Mouse (Mus musculus) lung, postnatal 4 days (tissue): ENCODE data around the gene 2010003K11Rik.

Experiments
- DNase-seq, 2 experiments: peaks; one replicate each; pipeline ENCODE4 v3.0.0; 2021

The 2010003K11Rik gene

DNA sequence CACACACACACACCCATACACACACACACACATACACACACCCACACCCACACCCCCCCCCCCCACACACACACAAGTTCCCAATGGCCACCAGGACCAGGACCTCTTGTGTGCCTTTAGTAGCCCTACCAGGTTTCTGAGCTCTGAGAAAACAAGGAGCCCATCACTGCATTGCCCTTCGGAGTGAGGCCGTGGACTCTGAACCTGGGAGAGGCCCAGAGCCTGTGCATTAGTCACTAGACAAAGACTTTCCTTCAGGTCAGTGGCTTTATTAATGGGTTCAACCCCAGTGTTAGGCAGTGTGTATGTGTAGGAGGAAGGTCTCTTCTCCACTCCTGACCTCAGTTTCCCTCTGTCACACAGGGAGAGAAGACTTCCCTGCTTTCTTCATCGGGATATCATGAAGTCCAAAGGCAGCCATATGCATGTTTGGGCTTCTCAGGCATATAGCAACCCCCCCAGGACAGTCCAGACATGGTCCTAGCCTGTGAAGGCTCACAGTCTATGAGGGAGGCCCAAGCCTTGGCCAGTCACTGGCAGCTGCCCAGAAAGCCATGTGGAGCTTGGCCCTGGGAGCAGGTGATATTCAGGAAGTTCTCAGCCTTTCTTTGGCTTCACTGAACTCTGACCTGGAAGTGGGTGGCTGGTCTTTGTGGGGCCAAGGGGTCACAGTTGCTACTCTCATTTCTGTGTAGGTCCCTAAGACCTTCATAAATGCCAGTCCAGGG, 1.7 kb downstream of the 2010003K11Rik start:
- no peak for DNase-seq

DNA sequence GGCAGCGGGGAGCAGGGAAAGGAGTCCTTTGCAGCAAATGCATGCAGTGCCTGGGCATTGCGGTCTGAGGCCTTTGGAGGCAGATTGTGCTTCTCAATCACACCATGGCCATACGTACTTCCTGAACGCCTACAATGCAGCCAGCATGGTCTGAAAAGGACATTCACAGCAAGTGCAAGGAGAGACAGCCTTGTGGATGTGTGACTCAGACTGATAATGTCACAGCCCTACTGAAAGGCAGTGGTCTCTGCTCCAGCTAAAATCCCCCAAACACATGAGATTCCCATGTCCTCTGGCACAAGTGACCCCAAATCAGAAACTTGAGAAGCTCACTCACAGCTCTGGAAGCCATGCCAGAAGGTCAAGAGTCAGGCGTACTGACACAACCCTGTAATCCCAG, 2.6 kb downstream of the 2010003K11Rik start:
- no peak for DNase-seq

DNA sequence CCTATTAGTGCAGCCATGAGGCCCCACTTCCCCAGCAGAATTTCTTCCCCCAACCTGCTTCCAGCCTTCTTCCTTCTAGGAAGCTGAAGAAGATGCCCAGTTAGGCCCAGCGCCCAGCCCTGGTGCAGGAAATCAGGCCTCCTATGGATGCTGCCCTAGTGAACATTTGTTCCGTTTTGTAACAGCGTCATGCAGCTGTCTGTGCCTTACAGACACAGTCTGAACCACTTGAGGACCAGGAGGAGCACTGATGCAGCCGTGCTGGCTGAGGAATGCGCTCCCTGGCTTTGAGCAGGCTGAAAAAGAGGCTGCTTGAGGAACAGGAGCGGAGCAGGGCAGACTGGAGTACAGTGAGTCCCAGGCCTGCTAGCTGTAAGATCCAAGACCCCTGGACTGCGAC, 3.7 kb downstream of the 2010003K11Rik start:
- DNase-seq: no peak

DNA sequence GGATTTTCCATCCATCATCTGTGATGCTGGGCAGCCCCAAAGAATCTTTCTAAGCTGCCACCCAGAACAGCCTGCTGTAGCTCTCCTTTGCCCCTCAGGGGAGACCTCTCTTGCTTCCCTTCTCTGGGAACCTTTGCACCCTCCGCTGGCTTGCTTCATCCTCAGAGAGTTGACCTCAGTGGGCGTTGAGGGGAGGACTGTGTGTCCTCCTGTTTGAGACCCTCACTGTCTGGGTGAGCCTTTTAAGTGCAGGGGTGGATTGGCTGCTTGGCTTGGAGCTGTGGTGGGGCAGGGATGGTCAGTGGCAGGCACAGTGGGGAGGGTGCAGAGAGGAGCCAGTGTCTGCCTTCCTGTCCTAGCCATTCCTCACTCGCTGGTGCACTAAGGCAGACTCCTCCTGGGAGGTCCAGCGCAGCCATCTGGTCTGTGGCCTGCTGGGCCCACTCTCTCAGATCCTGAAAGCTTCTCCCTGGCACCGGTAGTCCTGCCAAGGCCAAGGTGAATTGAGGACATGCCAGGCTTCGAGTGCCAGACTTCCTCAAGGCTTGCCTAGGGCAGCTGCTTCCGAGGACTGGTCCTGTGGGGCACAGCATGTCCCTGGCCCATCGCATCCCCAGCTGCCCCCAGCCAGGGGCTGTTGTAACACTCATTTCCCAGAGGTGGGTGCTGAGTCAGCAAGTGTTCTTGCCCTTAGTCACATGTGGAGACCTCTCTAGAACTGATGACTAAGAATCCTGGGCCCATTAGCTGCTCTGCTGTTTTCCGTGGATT, 5.7 kb downstream of the 2010003K11Rik start:
- peak in 1 of 2 experiments; percentile 38 for DNase-seq

GRCm38 (mm10) chr19:4491080-4491695, 7.2 kb downstream of the 2010003K11Rik start:
- DNase-seq: no peak

GRCm38 (mm10) chr19:4487877-4488276, 10.5 kb downstream of the 2010003K11Rik start:
- peak; percentile 37 to 53 for DNase-seq

DNA sequence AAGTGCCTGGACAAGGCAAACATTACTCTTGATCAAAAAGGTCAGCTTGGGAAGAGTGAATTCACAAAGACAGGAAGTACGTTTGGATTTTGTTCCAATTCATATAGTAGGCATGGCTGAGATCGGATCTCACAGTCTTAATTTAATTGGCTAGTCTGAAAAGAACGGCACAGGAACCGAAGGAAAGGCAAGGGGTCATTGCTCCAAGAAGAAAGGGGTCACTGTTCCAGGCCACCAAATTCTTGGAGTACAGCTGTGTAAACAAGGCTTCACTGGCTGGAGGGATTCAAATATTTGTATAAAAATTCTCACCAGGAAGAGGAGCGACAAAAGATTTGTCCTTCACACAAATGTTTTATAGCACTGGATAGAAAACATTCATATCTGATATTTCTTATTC, 13.4 kb downstream of the 2010003K11Rik start:
- DNase-seq: no peak

- DNase-seq: no peak
Measured at GRCm38 (mm10) chr19:4482111-4482859, 16.1 kb downstream of the 2010003K11Rik start.

GRCm38 (mm10) chr19:4481326-4481725, 17.1 kb downstream of the 2010003K11Rik start:
- no peak for DNase-seq

- DNase-seq: no peak
Measured at GRCm38 (mm10) chr19:4480041-4480440, 18.3 kb downstream of the 2010003K11Rik start.

DNA sequence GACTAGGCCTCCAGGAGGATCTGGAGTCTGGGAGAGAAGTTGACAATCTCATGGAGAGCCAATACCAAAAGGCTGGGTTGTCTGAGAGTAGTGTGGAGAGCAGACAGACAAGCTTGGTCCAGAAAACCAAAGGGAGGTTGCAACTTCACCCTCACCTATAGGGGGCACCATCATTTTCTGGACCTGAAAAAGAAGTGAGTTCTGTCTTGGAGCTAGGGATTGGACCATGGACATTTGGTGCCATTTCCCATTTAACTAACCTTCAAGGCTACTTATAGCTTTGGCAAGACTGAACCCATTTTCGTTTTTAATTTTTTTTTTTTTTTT, 20.2 kb downstream of the 2010003K11Rik start:
- DNase-seq: peak in 1 of 2 experiments; percentile 22

DNA sequence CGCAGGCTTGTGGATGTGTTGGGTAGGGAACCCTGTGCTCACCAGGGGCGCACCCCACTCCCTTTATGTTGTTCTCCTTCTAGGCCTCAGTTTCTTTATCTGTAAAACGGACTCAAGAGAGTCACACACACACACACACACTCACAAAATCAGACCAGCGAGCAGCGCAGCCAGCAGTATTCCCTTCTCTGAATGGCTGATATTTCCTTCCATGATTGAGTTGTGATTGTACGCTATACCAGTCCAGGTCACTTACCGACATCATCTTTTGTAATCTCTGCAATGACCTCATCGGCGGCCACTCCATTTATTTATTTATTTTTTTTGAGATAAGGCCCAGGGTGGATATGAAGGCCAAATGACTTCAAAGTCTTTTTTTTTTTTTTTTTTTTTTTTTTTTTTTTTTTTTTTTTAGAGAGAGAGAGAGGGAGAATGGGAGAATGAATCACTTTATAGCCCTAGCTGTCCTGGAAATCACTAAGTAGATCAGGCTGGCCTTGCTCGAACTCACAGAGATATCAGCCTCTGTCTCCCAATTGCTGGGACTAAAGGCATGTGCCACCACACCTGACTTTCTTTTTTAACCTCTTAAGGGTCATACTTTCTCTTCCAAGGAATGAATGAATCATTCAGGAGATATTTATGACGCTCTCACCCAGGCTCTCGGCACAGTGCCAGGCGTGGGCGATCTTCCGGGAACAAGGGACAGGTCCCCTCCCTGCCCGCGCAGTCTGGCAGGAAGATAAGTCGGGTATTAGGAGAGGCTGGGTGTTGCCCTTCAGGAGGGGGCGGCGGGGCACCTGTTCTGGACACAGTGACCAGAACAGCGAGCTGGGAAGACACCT, 20.8 kb downstream of the 2010003K11Rik start, which contains the start of gene Syt12:
TSS of gene Syt12 (minus strand) at position 103 of the 845 bp plus-strand sequence.
- peak; percentile 69 to 75 for DNase-seq

GRCm38 (mm10) chr19:4476601-4477257, 21.7 kb downstream of the 2010003K11Rik start:
- peak; percentile 51 to 60 for DNase-seq

DNA sequence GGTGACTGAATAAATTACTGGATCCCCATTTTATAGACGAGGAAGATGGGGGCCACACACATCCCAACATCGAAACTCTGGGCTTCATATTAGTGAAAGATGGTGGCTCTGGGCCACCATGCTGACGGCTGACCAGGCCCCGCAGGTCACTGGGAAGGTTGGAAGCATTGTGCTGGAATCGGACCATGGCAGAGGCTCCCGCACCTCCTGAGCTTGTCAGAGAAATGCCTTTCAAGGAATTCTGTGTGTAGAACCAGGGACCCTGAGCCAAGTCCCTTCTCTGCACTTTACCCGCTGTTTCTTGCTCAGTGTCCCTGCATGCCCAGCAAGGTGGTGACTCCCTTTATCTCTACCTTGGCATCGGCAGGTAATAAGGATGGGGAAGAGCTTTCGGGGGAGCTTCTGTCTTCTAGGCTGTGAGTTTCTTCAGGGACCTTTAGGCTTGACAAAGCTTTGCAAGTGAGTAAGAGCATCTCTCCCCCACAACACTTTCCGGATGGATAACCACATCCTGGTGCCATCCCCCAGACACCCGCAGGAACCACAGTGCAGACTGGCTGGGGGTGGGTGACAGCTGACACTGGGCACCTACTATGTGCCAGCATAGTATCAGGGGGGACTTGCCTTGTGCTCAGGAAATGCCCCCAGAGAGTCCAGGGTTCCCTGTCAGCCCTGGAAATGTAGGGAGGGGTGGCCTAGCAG, 23.0 kb downstream of the 2010003K11Rik start:
- no peak for DNase-seq

- no peak for DNase-seq
Measured at GRCm38 (mm10) chr19:4474739-4475138, 23.6 kb downstream of the 2010003K11Rik start.

DNA sequence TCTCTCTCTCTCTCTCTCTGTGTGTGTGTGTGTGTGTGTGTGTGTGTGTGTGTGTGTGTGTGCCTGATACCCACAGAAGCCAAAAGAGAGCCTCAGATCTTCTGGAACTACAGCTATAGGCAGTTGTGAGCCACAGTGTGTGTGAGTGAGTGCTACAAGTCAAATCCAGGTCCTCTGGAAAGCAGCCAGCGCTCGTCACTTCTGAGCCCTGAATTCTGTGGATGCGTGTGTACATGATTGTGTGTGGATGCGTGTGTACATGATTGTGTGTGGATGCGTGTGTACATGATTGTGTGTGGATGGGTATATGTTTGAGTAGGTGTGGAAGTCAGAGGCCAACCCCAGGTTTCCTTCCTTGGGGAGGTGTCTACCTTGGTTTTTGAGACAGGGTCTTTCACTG, 24.8 kb downstream of the 2010003K11Rik start:
- DNase-seq: no peak

DNA sequence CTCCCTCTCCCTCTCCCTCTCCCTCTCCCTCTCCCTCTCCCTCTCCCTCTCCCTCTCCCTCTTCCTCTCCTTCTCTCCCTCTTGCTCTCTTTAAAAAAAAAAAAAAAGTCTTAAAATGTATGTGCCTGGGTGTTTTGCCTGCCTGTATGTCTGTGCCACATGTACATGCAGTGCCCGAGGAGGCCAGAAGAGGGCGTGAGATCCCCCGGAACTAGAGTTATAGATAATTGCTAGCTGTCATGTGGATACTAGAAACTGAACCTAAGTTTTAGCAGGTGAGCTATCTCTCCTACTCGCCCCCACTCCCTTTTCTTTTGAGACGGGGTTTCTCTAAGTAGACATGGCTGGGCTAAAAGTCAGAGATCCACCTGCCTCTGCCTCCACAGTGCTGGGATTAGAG, 30.0 kb downstream of the 2010003K11Rik start:
- DNase-seq: no peak

- no peak for DNase-seq
Measured at GRCm38 (mm10) chr19:4464666-4465065, 33.7 kb downstream of the 2010003K11Rik start.

DNA sequence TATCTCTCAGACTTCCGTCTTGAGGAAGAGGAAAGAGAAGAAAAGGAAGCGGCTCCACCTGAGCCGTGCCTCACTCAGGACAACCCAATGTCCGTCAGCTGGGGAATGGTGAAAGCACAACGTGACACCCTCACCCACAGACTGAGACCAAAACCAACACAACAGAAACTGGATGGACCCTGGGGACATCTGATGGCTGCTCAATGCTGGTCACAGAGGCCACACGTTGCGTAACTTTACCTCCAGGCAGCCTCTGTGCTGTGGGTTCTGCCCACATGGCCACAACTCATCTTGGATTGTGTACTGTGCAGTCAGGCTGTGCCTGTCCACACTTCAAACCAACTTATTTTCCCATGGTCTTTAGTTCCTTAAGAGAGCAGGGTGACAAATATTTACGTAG, 36.4 kb downstream of the 2010003K11Rik start:
- no peak for DNase-seq

DNA sequence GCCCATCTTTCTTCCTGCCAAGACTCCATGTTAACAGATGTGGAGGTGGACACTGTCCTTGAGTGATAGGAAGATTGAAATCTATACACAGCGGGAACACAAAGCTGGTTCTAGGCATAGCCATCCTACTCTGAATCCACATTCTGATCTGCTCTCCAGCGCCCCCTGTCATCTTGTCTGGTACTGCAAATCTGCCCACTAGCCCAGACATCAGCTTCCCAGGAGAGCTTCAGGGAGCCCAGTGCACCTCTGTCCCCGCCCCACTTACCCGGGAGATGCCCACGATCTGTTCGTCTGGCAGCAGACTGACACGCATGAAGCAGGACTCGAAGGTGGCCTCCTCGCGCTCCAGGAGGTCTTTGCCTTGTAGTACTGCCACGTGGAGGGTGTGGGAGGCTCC, 42.2 kb downstream of the 2010003K11Rik start:
- DNase-seq: peak; percentile 46 to 73
